Mouse (Mus musculus) liver, embryonic 14.5 days (tissue): ENCODE measurements at regions not wholly inside any gene's neighbourhood (a gene's known extent, or its start where the extent isn't known, plus 50 kb on each side); places are given as distances from the start of the nearest gene placed in this dataset.

Experiments
- CTCF ChIP-seq: IDR thresholded peaks from 2 replicates; pipeline ENCODE4 v1.5.1; 2016; ENCODE audit warnings: antibody characterized with exemption, low read depth, control low read depth
- EP300 ChIP-seq: IDR thresholded peaks from 2 replicates; pipeline ENCODE4 v1.6.1; 2016; ENCODE audit warnings: antibody characterized with exemption, low read depth

DNA sequence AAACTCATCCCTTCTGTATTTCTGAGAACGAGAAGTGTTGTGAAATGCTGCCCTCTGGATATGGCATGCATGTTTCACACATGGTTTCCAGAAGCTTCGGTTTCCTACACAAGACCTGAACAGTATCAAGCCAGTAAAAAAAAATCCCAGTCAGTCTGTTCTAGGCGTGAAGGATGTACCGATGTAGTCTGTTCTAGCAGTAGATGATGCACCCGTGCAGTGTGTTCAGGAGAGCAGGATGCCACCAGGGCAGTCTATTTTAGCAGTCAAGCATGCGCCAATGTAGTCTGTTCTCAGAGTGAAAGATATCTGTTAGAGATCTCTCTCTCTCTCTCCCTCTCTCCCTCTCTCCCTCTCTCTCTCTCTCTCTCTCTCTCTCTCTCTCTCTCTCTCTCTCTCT lies 162.0 kb downstream of the 4930544G11Rik start:
- TF ChIP-seq EP300 (no peak), CTCF (no peak)
